Mouse (Mus musculus): ENCODE measurements around the gene Tead1.

DNA sequence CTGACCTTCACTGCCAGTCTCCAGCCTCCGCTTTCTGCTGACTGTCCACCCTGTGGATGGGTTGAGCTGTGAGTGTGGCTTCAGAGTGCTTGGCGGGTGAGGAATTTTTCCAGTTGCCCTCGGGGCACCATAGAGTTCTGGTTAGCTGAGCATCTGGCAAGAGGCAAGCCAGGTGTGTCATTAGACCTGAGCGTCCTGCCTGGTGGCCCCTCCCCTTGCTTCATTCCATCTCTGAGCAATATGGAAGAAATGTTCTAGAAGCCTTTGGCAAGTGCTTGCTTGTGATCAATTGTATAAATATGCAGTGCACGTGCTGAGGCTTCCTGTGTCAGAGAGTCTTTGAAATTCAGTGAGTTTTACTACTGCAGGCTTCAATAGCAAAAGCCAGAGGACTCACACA, 21.0 kb downstream of the Tead1 start:
- TF ChIP-seq CTCF (IDR thresholded peaks at IDR 0.05; ENCODE audit: low read depth) (no peak), EP300 (IDR thresholded peaks at IDR 0.05; ENCODE audit: low read depth) (no peak)
